Mouse (Mus musculus) CD4-positive helper T cell, adult 2 months (primary cell): ENCODE results near the gene Hoxd3.

Experiments used
- DNase-seq: peaks from one replicate; pipeline ENCODE4 v3.0.0-alpha.2; 2012; ENCODE audit warnings: low read depth, missing footprints, low spot score

Gene Hoxd3

GRCm38 (mm10) chr2:74679596-74679971, 32.1 kb upstream of the Hoxd3 start:
- DNase-seq = no peak

GRCm38 (mm10) chr2:74679980-74680379, 31.7 kb upstream of the Hoxd3 start:
- DNase-seq = no peak

- no peak for DNase-seq
These were observed 30.9 kb upstream of the Hoxd3 start for GRCm38 (mm10) chr2:74680561-74681398.

DNA sequence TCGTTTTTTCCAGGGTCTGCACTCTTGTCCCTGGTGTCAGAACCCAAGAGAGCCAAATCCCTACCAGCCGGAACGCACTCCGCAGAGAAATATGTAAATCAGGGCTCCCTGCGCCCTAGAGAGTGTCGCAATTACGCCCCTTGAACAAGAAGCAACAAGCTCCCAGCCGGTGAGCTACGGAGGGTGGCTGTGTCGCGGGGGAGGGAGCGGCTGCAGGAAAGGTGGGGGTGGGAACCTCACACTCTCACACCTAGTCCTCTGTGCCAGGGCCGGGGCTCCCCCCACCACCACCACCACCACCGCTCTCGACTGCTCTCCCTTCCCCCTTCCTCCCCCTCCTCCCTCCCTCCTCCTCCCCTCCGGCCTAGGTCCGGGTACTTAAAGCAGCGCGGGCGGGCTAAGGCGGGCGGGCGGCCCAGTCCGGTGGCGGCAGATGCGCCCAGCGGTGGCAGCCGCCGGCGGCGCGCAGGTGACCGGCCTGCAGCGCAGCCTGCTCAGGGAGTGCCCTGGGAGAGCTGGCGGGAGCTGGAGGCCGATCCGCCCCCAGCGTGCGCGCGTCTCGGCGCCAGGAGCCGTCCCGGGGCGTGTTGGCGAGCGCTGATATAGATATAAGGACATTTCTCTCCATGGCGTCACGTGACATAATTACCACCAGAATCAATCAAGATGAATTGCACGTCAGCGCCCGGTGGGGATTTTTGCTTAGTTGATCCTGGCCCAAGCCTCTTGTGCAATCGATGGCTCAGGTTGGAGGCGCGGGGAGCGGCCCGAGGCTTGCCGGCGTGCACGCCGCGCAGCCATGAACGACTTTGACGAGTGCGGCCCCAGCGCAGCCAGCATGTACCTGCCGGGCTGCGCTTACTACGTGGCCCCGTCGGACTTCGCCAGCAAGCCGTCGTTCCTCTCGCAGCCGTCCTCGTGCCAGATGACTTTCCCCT, 29.9 kb upstream of the Hoxd3 start:
- no peak for DNase-seq

GRCm38 (mm10) chr2:74682796-74683195, 28.9 kb upstream of the Hoxd3 start:
- no peak for DNase-seq

- no peak for DNase-seq
These were observed 28.2 kb upstream of the Hoxd3 start for GRCm38 (mm10) chr2:74683471-74683951.

DNA sequence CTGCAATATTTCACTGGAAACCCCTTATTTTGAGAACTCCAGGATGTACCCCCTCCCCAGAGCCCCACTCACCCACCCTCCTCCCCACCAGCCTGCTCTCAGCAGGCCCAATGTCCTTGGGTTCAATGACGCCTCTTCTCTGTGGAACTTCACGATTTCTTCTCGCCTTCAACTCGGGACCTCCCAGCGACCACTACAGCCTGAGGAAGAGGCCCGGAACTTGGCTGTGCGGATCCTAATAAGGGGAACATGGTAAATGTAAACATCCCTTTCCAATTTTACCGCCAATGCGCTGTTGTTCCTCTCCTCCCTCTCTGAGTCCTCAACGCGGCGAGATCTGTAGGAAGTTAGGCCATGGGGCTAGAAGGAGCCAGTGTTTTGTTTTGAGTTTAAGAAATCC, 27.6 kb upstream of the Hoxd3 start:
- DNase-seq = no peak

- no peak for DNase-seq
These were observed 26.6 kb upstream of the Hoxd3 start for GRCm38 (mm10) chr2:74685059-74685603.

DNA sequence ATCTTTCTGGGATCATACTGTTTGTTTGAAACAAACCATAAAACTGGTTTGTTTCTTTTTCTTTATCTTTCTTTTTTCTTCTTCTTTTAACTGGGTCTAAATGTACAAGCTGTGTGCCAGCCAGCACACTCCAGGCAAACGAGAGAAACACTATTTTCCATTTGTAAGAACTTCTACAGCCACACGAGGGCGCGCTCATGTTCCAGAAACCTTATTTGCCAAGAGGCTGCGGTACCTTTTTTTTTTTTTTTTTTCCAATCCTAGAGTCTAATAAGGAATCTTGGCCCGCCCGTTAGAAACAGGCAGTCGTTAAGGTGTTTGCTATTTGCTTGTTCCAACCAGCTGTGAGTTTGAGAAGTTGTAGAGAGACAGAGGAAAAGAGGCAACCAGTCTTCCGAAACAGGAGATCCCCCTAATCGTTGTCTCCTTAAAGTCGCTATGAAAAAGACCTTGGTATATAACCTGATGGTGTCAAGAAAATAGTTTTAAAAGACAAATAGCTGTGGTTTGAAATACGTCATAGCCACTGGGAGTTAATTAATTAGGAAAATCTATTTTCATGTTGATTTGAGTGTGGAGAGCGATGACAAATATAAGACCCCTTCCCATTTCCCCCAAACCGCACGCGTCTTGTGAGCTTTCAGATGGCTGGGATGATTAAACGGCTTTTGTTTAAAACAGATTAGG, 25.3 kb upstream of the Hoxd3 start:
- DNase-seq = peak; percentile 36

DNA sequence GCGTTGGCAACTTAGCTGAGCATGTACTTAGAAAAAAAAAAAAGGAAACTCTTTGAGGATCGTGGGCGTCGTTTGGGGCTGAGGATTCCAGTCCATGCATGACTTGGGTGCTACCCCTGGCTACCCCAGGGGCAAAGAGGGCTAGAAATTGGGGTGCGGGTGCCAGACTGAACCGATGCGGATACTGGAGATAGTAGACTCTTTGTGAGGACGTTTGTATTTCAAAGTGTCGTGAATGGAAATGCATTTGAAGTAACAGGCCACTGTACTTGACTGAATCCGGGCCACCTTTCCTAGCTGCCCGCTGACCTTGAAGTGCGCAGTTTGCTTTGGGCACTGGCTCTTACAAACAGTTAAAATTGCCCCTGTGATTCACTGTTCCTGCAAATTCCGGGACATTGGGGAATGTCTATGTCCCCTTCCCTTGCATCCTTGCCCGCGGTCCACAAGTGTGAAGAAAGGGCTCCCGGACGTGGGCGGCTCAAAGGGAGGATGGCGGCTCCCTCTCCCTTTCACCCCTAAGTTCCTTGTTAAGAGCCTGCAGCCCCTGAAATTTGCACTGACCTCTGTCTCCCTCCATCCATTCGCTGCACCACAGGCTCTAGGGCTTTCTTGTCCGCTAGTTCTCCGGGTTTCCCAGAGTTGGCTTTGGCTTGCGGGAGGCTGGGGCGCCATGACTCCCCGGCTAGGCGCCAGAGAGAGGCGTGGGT, 24.6 kb upstream of the Hoxd3 start:
- no peak for DNase-seq

GRCm38 (mm10) chr2:74687698-74688555, 23.8 kb upstream of the Hoxd3 start:
- DNase-seq = no peak

DNA sequence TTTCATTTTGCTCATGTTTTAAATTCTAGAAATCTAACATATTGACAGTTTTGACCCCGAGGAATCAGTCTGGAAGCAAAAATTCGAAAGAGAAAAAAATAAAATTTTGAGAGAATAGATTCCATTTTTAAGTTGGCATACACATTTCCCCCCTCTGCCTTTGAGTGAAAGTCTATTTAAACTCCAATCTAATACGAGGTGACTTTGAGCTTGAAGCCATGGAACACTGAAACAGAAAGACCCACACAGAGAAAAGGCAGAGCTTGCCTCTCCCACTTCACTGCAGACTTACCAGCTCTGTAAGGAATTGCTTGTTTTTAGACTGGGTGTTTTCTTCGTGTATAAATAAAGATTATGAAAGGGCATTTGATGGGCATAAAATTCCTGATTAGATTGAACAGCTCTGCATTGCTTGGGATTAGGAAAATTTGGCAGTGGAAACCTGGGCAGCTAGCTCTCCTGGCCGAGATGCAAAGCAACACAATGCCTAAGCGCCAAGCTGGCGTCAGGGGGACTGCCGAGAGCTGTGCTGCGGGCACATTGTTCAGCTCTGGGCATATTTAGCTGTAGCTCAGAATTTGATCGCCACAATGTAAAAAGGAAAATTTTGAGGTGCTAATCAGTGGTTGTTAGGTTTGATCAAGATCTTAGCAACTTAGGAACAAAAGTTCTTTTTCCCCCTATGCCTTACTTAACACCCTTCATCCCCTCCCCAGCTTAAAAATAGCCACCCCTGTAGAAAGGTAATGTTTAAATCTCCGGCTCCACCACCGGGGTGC, 22.7 kb upstream of the Hoxd3 start:
- DNase-seq = no peak

DNA sequence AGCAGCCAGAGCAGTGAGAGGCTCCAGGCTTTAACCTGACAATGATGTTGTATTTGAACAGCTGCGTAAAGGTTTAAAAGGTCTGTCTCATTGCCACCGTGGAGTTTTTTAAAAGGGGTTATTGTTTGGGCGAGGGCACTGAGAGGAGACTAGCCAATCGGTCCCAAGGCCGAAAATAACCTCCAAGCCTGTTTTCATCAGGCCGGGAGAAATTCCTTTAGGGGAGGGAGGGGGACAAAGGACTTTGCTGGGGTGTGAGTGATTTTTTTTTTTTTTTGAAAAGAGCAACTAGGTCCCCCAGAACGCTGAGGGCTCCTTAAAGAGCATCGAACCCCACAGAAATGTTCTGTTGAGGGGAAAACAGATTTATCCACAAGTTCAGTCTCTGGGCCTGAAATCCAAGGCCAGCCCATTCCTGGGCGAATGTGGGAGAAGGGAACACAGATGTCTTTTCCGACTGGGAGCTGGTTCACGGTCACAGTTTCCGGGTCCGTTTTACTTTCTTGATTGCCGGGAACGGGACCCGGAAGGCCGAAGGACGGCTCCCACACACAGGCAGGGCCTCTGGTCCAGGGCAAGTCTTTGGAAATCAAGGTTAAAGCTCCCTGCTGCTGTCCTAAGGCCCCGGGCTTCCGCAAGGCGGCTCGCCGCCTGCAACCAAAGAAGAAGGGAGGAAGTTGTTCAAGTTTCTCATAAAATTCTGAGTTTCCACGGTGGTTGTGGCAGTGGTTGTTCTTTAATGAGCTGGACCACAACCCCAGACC, 22.0 kb upstream of the Hoxd3 start:
- DNase-seq = no peak

DNA sequence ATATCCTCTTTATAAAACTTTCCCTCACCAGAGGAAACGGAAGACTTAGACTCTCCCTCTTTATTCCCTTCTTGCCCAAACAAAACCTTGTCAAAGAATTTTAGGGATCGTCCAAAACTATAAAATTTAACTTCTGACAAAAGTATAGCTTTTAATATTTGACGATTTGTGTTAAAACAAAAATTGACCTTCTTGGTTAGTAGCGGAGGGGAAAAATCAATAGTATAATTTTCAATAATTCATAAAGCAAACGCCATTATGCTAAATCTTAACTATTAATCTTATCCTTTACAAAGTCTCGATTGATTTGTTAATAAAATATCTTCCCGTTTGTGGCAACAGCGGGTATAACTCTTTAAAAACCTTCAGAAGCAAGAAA, 21.4 kb upstream of the Hoxd3 start:
- no peak for DNase-seq

- DNase-seq = no peak
These were observed 20.4 kb upstream of the Hoxd3 start, which contains the start of gene Hoxd10 for GRCm38 (mm10) chr2:74691022-74691951. TSS of gene Hoxd10 (plus strand) at chr2:74691924.

DNA sequence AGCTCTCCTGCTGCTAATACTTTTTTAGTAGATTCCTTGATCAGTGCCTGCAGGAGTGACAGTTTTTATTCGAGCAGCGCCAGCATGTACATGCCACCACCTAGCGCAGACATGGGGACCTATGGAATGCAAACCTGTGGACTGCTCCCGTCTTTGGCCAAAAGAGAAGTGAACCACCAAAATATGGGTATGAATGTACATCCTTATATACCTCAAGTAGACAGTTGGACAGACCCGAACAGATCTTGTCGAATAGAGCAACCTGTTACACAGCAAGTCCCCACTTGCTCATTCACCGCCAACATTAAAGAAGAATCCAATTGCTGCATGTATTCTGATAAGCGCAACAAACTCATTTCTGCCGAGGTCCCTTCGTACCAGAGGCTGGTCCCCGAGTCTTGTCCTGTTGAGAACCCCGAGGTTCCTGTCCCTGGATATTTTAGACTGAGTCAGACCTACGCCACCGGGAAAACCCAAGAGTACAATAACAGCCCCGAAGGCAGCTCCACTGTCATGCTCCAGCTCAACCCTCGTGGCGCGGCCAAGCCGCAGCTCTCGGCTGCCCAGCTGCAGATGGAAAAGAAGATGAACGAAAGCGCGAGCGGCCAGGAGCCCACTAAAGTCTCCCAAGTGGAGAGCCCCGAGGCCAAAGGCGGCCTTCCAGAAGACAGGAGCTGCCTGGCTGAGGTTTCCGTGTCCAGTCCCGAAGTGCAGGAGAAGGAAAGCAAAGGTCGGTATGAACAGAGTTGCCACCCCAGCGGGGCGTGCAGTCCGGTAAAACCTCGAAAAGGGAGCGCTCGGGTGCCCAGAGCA, 19.5 kb upstream of the Hoxd3 start:
- no peak for DNase-seq
